In genomic region chr5:99404403-99405170, GRCm38 (mm10) we compare ENCODE assay signal across 20 mouse cellular contexts.
DNase-seq lines count a peak whose midpoint lies in the region; ATAC-seq lines count a peak whose summit lies in the region.
"Had no signal": no experiment of that assay in that cellular context is flagged by ENCODE, and none has a peak within 500 bp of the region (broad histone marks: within the 10 kb centered on the region; RNA-seq: fewer than 3 reads in every experiment).

No protein-coding gene starts in this region.

- peak; percentile 13 for DNase-seq in liver, embryonic 13.5 days
- DNase-seq in adipocyte (ENCODE audit: low spot score) = no peak
- DNase-seq in embryo, embryonic 11 days = no peak
- DNase-seq in left cerebral cortex, postnatal 4 days = no peak
- DNase-seq: adrenal gland, postnatal 14 days; cerebellum, adult 11-12 months; cerebellum, adult 9-10 months; cerebellum, postnatal 25 days; forebrain, postnatal 0 days; gastrocnemius, postnatal 36 days; heart, adult 18-20 months had no signal

- no peaks in the 10 kb centered on the region for H3K9me3 ChIP-seq in megakaryocyte, embryonic 14.5 days
- H3K9me3 ChIP-seq in liver, embryonic 13.5 days (replicated peaks) = no peaks in the 10 kb centered on the region
- H3K9me3 ChIP-seq: embryonic facial prominence, embryonic 10.5 days; forebrain, embryonic 13.5 days; hindbrain, embryonic 15.5 days had no signal

- peak overlapping the region; percentile 69 for H3K4me3 ChIP-seq in megakaryocyte, embryonic 14.5 days (replicated peaks)
- H3K4me3 ChIP-seq in liver, embryonic 13.5 days (replicated peaks) = no peak overlapping the region
- H3K4me3 ChIP-seq: embryonic facial prominence, embryonic 10.5 days; forebrain, embryonic 13.5 days; hindbrain, embryonic 15.5 days had no signal

- intact Hi-C loops in left cerebral cortex, postnatal 4 days (cut with DNase I) = no loop called here

- peaks cover 77% of the 10 kb centered on the region for H3K4me1 ChIP-seq in megakaryocyte, embryonic 14.5 days
- H3K4me1 ChIP-seq in liver, embryonic 13.5 days (replicated peaks) = peaks cover 41% of the 10 kb centered on the region

- ATAC-seq in megakaryocyte, adult 5-6 weeks (ENCODE audit: poor library complexity, severe bottlenecking) = no peak
- ATAC-seq in hematopoietic stem cell, adult 5-6 weeks (replicated peaks in 1 of 2; ENCODE audit: insufficient read depth in 1 of 2, low FRiP score in 2 of 2, low TSS enrichment in 1 of 2, low read depth in 1 of 2, poor library complexity in 2 of 2, severe bottlenecking in 2 of 2) = peak; percentile 42 to 68; a peak in 3 of 4 replicates
- peak; percentile 83 for ATAC-seq in liver, embryonic 13.5 days (ENCODE audit: low read depth)
- peak; percentile 62 for ATAC-seq in megakaryocyte progenitor cell, adult 5-6 weeks (replicated peaks; ENCODE audit: poor library complexity)
- ATAC-seq: forebrain, embryonic 13.5 days; forebrain, postnatal 0 days had no signal

- no peaks in the 10 kb centered on the region for H3K27me3 ChIP-seq in megakaryocyte, embryonic 14.5 days (replicated peaks)
- no peaks in the 10 kb centered on the region for H3K27me3 ChIP-seq in liver, embryonic 13.5 days
- H3K27me3 ChIP-seq: forebrain, embryonic 13.5 days; hindbrain, embryonic 15.5 days had no signal

- 36% methylated on average over 11 of the region's 11 CpGs for WGBS in liver, embryonic 13.5 days (ENCODE audit: insufficient replicate concordance)

- no peaks in the 10 kb centered on the region for H3K36me3 ChIP-seq in megakaryocyte, embryonic 14.5 days (replicated peaks; ENCODE audit: low read length)
- H3K36me3 ChIP-seq in liver, embryonic 13.5 days = no peaks in the 10 kb centered on the region
- H3K36me3 ChIP-seq: embryonic facial prominence, embryonic 10.5 days; G1E; hindbrain, embryonic 15.5 days had no signal

- H3K27ac ChIP-seq in liver, embryonic 13.5 days = no peak overlapping the region
- H3K27ac ChIP-seq: embryonic facial prominence, embryonic 10.5 days; forebrain, embryonic 13.5 days; hindbrain, embryonic 15.5 days had no signal

- H3K4me2 ChIP-seq in liver, embryonic 13.5 days = no peak overlapping the region
- H3K4me2 ChIP-seq: forebrain, embryonic 13.5 days; heart, embryonic 11.5 days; hindbrain, embryonic 15.5 days had no signal

- no peak overlapping the region for H3K9ac ChIP-seq in liver, embryonic 13.5 days
- H3K9ac ChIP-seq: forebrain, embryonic 13.5 days; forebrain, postnatal 0 days; hindbrain, embryonic 15.5 days had no signal
